Mouse (Mus musculus): ENCODE measurements at regions not wholly inside any gene's neighbourhood (a gene's known extent, or its start where the extent isn't known, plus 50 kb on each side); places are given as distances from the start of the nearest gene placed in this dataset.

GRCm38 (mm10) chr1:144355560-144356310 lies 106.7 kb upstream of the Rgs1 start:
- Histone ChIP-seq H3K4me1 (no peaks in the 10 kb centered on the region), H3K27me3 (replicated peaks) (no peaks in the 10 kb centered on the region), H3K9ac (no peak overlapping the region), H3K36me3 (no peaks in the 10 kb centered on the region), H3K27ac (no peak overlapping the region), H3K9me3 (replicated peaks) (no peaks in the 10 kb centered on the region), H3K4me2 (no peak overlapping the region), H3K4me3 (no peak overlapping the region)
- no peak for ATAC-seq
- WGBS (ENCODE audit: insufficient replicate concordance), result 70% methylated on average over 4 of the region's 4 CpGs

GRCm38 (mm10) chr1:144355041-144355440 lies 106.0 kb upstream of the Rgs1 start:
- H3K4me3 ChIP-seq, result no peak overlapping the region
- no peak overlapping the region for H3K4me2 ChIP-seq
- no peaks in the 10 kb centered on the region for H3K4me1 ChIP-seq
- no peak for ATAC-seq
- H3K27ac ChIP-seq, result no peak overlapping the region
- H3K36me3 ChIP-seq, result no peaks in the 10 kb centered on the region
- 72% methylated on average over 3 of the region's 3 CpGs for WGBS (ENCODE audit: insufficient replicate concordance)
- no peaks in the 10 kb centered on the region for H3K9me3 ChIP-seq (replicated peaks)
- no peak overlapping the region for H3K9ac ChIP-seq
- H3K27me3 ChIP-seq (replicated peaks), result no peaks in the 10 kb centered on the region

GRCm38 (mm10) chr1:144353320-144353719 lies 104.3 kb upstream of the Rgs1 start:
- H3K27ac ChIP-seq, result no peak overlapping the region
- no peak overlapping the region for H3K9ac ChIP-seq
- no peak overlapping the region for H3K4me3 ChIP-seq
- no peaks in the 10 kb centered on the region for H3K36me3 ChIP-seq
- ATAC-seq, result no peak
- H3K4me2 ChIP-seq, result no peak overlapping the region
- no peaks in the 10 kb centered on the region for H3K9me3 ChIP-seq (replicated peaks)
- H3K27me3 ChIP-seq (replicated peaks), result no peaks in the 10 kb centered on the region
- no peaks in the 10 kb centered on the region for H3K4me1 ChIP-seq

- Histone ChIP-seq H3K9me3 (replicated peaks) (no peaks in the 10 kb centered on the region), H3K4me3 (no peak overlapping the region), H3K9ac (no peak overlapping the region), H3K4me1 (no peaks in the 10 kb centered on the region), H3K4me2 (no peak overlapping the region), H3K27me3 (replicated peaks) (no peaks in the 10 kb centered on the region), H3K36me3 (no peaks in the 10 kb centered on the region), H3K27ac (no peak overlapping the region)
- no peak for ATAC-seq
- WGBS (ENCODE audit: insufficient replicate concordance), result 78% methylated on average over 1 of the region's 1 CpGs
Observed at GRCm38 (mm10) chr1:144343820-144344219, 94.8 kb upstream of the Rgs1 start.

- ATAC-seq, result no peak
- no peaks in the 10 kb centered on the region for H3K36me3 ChIP-seq
- no peak overlapping the region for H3K4me3 ChIP-seq
- no peak overlapping the region for H3K9ac ChIP-seq
- H3K9me3 ChIP-seq (replicated peaks), result no peaks in the 10 kb centered on the region
- no peak overlapping the region for H3K27ac ChIP-seq
- H3K4me2 ChIP-seq, result no peak overlapping the region
- no peaks in the 10 kb centered on the region for H3K27me3 ChIP-seq (replicated peaks)
- 53% methylated on average over 5 of the region's 5 CpGs for WGBS (ENCODE audit: insufficient replicate concordance)
- H3K4me1 ChIP-seq, result no peaks in the 10 kb centered on the region
Observed at GRCm38 (mm10) chr1:144343299-144343698, 94.3 kb upstream of the Rgs1 start.

GRCm38 (mm10) chr1:144337572-144337971 lies 88.5 kb upstream of the Rgs1 start:
- H3K27ac ChIP-seq, result no peak overlapping the region
- no peak overlapping the region for H3K4me2 ChIP-seq
- H3K4me3 ChIP-seq, result no peak overlapping the region
- no peak overlapping the region for H3K9ac ChIP-seq
- H3K4me1 ChIP-seq, result no peaks in the 10 kb centered on the region
- no peak for ATAC-seq
- 77% methylated on average over 2 of the region's 2 CpGs for WGBS (ENCODE audit: insufficient replicate concordance)
- no peaks in the 10 kb centered on the region for H3K36me3 ChIP-seq
- H3K27me3 ChIP-seq (replicated peaks), result no peaks in the 10 kb centered on the region
- no peaks in the 10 kb centered on the region for H3K9me3 ChIP-seq (replicated peaks)

- 54% methylated on average over 8 of the region's 8 CpGs for WGBS (ENCODE audit: insufficient replicate concordance)
- Histone ChIP-seq H3K4me3 (no peak overlapping the region), H3K36me3 (no peaks in the 10 kb centered on the region), H3K27me3 (replicated peaks) (no peaks in the 10 kb centered on the region), H3K27ac (no peak overlapping the region), H3K4me2 (no peak overlapping the region), H3K9me3 (replicated peaks) (no peaks in the 10 kb centered on the region), H3K9ac (no peak overlapping the region), H3K4me1 (no peaks in the 10 kb centered on the region)
- ATAC-seq, result no peak
Observed at GRCm38 (mm10) chr1:144330365-144331050, 81.5 kb upstream of the Rgs1 start.

- H3K9ac ChIP-seq, result no peak overlapping the region
- H3K4me2 ChIP-seq, result no peak overlapping the region
- H3K27ac ChIP-seq, result no peak overlapping the region
- WGBS (ENCODE audit: insufficient replicate concordance), result 57% methylated on average over 6 of the region's 6 CpGs
- no peaks in the 10 kb centered on the region for H3K27me3 ChIP-seq (replicated peaks)
- peaks cover 16% of the 10 kb centered on the region; the same call in 1 of the 2 replicates for H3K4me1 ChIP-seq
- no peaks in the 10 kb centered on the region for H3K36me3 ChIP-seq
- no peak overlapping the region for H3K4me3 ChIP-seq
- no peaks in the 10 kb centered on the region for H3K9me3 ChIP-seq (replicated peaks)
- no peak for ATAC-seq
Observed at GRCm38 (mm10) chr1:144319406-144319805, 70.4 kb upstream of the Rgs1 start.

- Histone ChIP-seq H3K36me3 (no peaks in the 10 kb centered on the region), H3K4me3 (no peak overlapping the region), H3K4me1 (peaks cover 16% of the 10 kb centered on the region; the same call in 1 of the 2 replicates), H3K4me2 (no peak overlapping the region), H3K27ac (no peak overlapping the region), H3K27me3 (replicated peaks) (no peaks in the 10 kb centered on the region), H3K9me3 (replicated peaks) (no peaks in the 10 kb centered on the region), H3K9ac (no peak overlapping the region)
- WGBS (ENCODE audit: insufficient replicate concordance), result 4% methylated on average over 1 of the region's 1 CpGs
- ATAC-seq, result peak; percentile 68
Observed at GRCm38 (mm10) chr1:144318289-144318688, 69.2 kb upstream of the Rgs1 start.

- no peaks in the 10 kb centered on the region for H3K9me3 ChIP-seq (replicated peaks)
- H3K27ac ChIP-seq, result no peak overlapping the region
- no peaks in the 10 kb centered on the region for H3K36me3 ChIP-seq
- no peak overlapping the region for H3K9ac ChIP-seq
- no peak for ATAC-seq
- 59% methylated on average over 3 of the region's 3 CpGs for WGBS (ENCODE audit: insufficient replicate concordance)
- no peak overlapping the region for H3K4me3 ChIP-seq
- no peaks in the 10 kb centered on the region for H3K27me3 ChIP-seq (replicated peaks)
- peaks cover 16% of the 10 kb centered on the region; the same call in 1 of the 2 replicates for H3K4me1 ChIP-seq
- no peak overlapping the region for H3K4me2 ChIP-seq
Observed at GRCm38 (mm10) chr1:144317560-144317959, 68.5 kb upstream of the Rgs1 start.

GRCm38 (mm10) chr1:144316251-144316650 lies 67.2 kb upstream of the Rgs1 start:
- H3K27me3 ChIP-seq (replicated peaks), result no peaks in the 10 kb centered on the region
- H3K4me2 ChIP-seq, result no peak overlapping the region
- no peaks in the 10 kb centered on the region for H3K36me3 ChIP-seq
- H3K4me1 ChIP-seq, result peaks cover 16% of the 10 kb centered on the region; the same call in 1 of the 2 replicates
- ATAC-seq, result no peak
- no peak overlapping the region for H3K9ac ChIP-seq
- no peak overlapping the region for H3K27ac ChIP-seq
- 69% methylated on average over 2 of the region's 2 CpGs for WGBS (ENCODE audit: insufficient replicate concordance)
- no peak overlapping the region for H3K4me3 ChIP-seq
- no peaks in the 10 kb centered on the region for H3K9me3 ChIP-seq (replicated peaks)

- 61% methylated on average over 2 of the region's 2 CpGs for WGBS (ENCODE audit: insufficient replicate concordance)
- H3K9ac ChIP-seq, result no peak overlapping the region
- ATAC-seq, result no peak
- no peak overlapping the region for H3K4me3 ChIP-seq
- H3K27me3 ChIP-seq (replicated peaks), result no peaks in the 10 kb centered on the region
- no peak overlapping the region for H3K27ac ChIP-seq
- H3K9me3 ChIP-seq (replicated peaks), result no peaks in the 10 kb centered on the region
- peaks cover 16% of the 10 kb centered on the region; the same call in 1 of the 2 replicates for H3K4me1 ChIP-seq
- H3K4me2 ChIP-seq, result no peak overlapping the region
- H3K36me3 ChIP-seq, result no peaks in the 10 kb centered on the region
Observed at GRCm38 (mm10) chr1:144314382-144314781, 65.3 kb upstream of the Rgs1 start.

Measured in liver, embryonic 12.5 days (tissue).